Mouse (Mus musculus) frontal cortex, postnatal 25 days (tissue): Measurements from ENCODE around the gene Hrct1.
A peak's percentile ranks its signal among the peaks of the same experiment; 100 is the strongest.

ENCODE experiments used
- DNase-seq, 2 experiments: peaks; one replicate each; pipeline ENCODE4 v3.0.0; 2022; ENCODE audit warnings: low spot score in 2 of 2

The Hrct1 gene

GRCm38 (mm10) chr4:43727718-43728575, 959 bp downstream of the Hrct1 start:
- DNase-seq: no peak

- no peak for DNase-seq
Measured at GRCm38 (mm10) chr4:43728576-43728954, 1.6 kb downstream of the Hrct1 start.

- no peak for DNase-seq
Measured at GRCm38 (mm10) chr4:43729126-43729525, 2.1 kb downstream of the Hrct1 start.

- no peak for DNase-seq
Measured at GRCm38 (mm10) chr4:43729794-43730550, 3.0 kb downstream of the Hrct1 start, which contains the start of gene Spaar. TSS of gene Spaar (plus strand) at chr4:43730034.

- no peak for DNase-seq
Measured at GRCm38 (mm10) chr4:43730750-43731297, 3.8 kb downstream of the Hrct1 start.

GRCm38 (mm10) chr4:43732171-43732570, 5.2 kb downstream of the Hrct1 start:
- no peak for DNase-seq

- DNase-seq: no peak
Measured at GRCm38 (mm10) chr4:43733186-43733585, 6.2 kb downstream of the Hrct1 start.

- no peak for DNase-seq
Measured at GRCm38 (mm10) chr4:43737144-43737543, 10.2 kb downstream of the Hrct1 start.

GRCm38 (mm10) chr4:43738989-43739674, 12.1 kb downstream of the Hrct1 start:
- no peak for DNase-seq

GRCm38 (mm10) chr4:43741526-43741925, 14.5 kb downstream of the Hrct1 start:
- DNase-seq: no peak

- DNase-seq: no peak
Measured at GRCm38 (mm10) chr4:43742637-43743036, 15.6 kb downstream of the Hrct1 start.

- no peak for DNase-seq
Measured at GRCm38 (mm10) chr4:43743099-43743498, 16.1 kb downstream of the Hrct1 start.

- no peak for DNase-seq
Measured at GRCm38 (mm10) chr4:43745187-43745586, 18.2 kb downstream of the Hrct1 start.

- no peak for DNase-seq
Measured at GRCm38 (mm10) chr4:43757213-43757612, 30.2 kb downstream of the Hrct1 start.

GRCm38 (mm10) chr4:43759571-43760418, 32.8 kb downstream of the Hrct1 start:
- DNase-seq: no peak

- no peak for DNase-seq
Measured at GRCm38 (mm10) chr4:43760460-43760859, 33.5 kb downstream of the Hrct1 start.

GRCm38 (mm10) chr4:43761336-43761735, 34.3 kb downstream of the Hrct1 start:
- DNase-seq: no peak

GRCm38 (mm10) chr4:43763410-43763809, 36.4 kb downstream of the Hrct1 start:
- DNase-seq: peak; percentile 40 to 46

GRCm38 (mm10) chr4:43768341-43768740, 41.4 kb downstream of the Hrct1 start:
- no peak for DNase-seq

- DNase-seq: no peak
Measured at GRCm38 (mm10) chr4:43769374-43769773, 42.4 kb downstream of the Hrct1 start.

GRCm38 (mm10) chr4:43770909-43771308, 43.9 kb downstream of the Hrct1 start, which contains the start of gene Olfr159:
TSS of gene Olfr159 (minus strand) at chr4:43771009.
- no peak for DNase-seq
